Mouse (Mus musculus) kidney, adult 2 months (tissue): ENCODE measurements around the gene Tnrc6b. TPM values are rescaled to one million over a fixed set of nuclear protein-coding genes. Genes with fewer than 3 reads are reported as not detected.
A peak's percentile ranks its signal among the peaks of the same experiment; 100 is the strongest.

Source experiments
- DNase-seq: peaks from one replicate; pipeline ENCODE4 v3.0.0; 2021
- H3K27ac ChIP-seq: fragments of 200-500 bp; 2 replicates; pipeline ENCODE4 v1.5.1; 2012; ENCODE audit warnings: low read depth, low read length, control low read depth, inconsistent platforms; ENCODE audit not compliant: insufficient read depth
- H3K27me3 ChIP-seq: fragments of 200-500 bp; replicated peaks from 2 replicates; pipeline ENCODE4 v1.6.1; 2012; ENCODE audit warnings: mild to moderate bottlenecking, moderate library complexity, low read length, inconsistent platforms; ENCODE audit not compliant: control insufficient read depth, insufficient read depth
- H3K36me3 ChIP-seq: fragments of 200-500 bp; 2 replicates; pipeline ENCODE4 v1.6.1; 2012; ENCODE audit warnings: mild to moderate bottlenecking, moderate library complexity, low read length, inconsistent platforms; ENCODE audit not compliant: control insufficient read depth, insufficient read depth
- H3K4me1 ChIP-seq: fragments of 200-500 bp; 2 replicates; pipeline ENCODE4 v1.6.1; 2011; ENCODE audit warnings: low read length; ENCODE audit not compliant: control insufficient read depth, insufficient read depth
- H3K4me3 ChIP-seq: fragments of 200-500 bp; 2 replicates; pipeline ENCODE4 v1.5.1; 2011; ENCODE audit warnings: mild to moderate bottlenecking, low read depth, low read length, control low read depth; ENCODE audit not compliant: insufficient read depth
- CTCF ChIP-seq: fragments of 200-500 bp; conservative IDR thresholded peaks from 2 replicates; pipeline ENCODE4 v1.5.1; 2011; ENCODE audit warnings: low read depth, mild to moderate bottlenecking, control low read depth, low read length, moderate library complexity, mixed read lengths; ENCODE audit not compliant: insufficient read depth, insufficient read length
- POLR2A ChIP-seq: fragments of 200-500 bp; IDR thresholded peaks from one replicate; pipeline ENCODE4 v1.6.1; 2011; ENCODE audit warnings: low read depth, low read length, control low read depth
- WGBS: fragments of 180-500 bp; shearing (Covaris S2); methylation state at CpG from one replicate; pipeline ENCODE4 v1.1.7; 2018; 5-methylcytosine and 5-hydroxymethylcytosine counted together
- polyA plus RNA-seq: library from polyadenylated mRNA; depleted of rRNA; stranded (reverse); fragments of >200 nt; gene quantifications from 2 replicates; pipeline ENCODE4 v1.2.3, GENCODE M21; 2012

Gene Tnrc6b
- polyA plus RNA-seq, 1 experiment, result 12.1 TPM

DNA sequence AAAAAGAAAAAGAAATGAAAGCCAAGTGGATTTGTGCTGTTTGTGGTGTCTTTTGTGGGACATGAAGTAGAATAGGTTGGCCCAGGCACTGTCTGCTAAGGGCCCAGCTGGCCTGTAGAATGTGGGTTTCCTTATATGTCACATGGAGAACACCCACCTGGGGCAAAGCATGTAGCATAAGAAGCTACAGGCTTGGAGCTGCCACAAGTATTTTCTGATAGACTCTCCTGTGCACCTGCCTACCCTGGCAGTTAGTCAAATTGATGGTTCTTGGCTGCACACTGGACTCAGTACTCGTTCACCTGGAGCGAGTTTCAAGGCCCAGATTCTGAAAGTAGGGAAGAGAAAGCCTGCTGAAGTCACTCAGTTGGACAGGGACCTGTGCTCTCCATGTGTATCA lies 7.6 kb upstream of the Tnrc6b start:
- Histone ChIP-seq H3K27me3 (no peaks in the 10 kb centered on the region), H3K36me3 (no peaks in the 10 kb centered on the region), H3K4me3 (no peak overlapping the region), H3K4me1 (peaks cover 18% of the 10 kb centered on the region), H3K27ac (no peak overlapping the region)
- TF ChIP-seq POLR2A, result no peak
- TF ChIP-seq CTCF, result no peak
- WGBS, result 80% methylated on average over 2 of the region's 2 CpGs
- DNase-seq, result no peak

DNA sequence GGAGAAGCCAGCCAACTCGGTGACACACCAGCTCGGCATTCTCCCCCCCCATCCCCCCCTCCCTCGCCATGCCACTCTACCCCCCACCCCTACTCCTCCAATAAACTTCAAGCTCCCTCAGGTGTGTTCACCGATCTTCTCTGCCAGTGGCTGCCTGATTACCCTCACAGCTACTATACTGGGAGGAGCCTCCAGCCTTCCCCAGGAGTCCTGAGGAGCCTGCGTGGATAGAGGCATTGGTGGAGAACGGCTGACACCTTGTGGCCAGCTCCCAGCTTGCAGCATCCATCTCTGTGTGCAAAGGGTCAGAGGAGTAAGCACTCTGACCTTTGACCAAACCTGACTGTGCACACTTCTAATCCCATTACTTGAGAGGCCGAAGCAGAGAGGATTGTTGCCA lies 6.8 kb upstream of the Tnrc6b start:
- peak; percentile 93 for DNase-seq
- WGBS, result 7% methylated on average over 7 of the region's 7 CpGs
- no peak overlapping the region for H3K27ac ChIP-seq
- no peaks in the 10 kb centered on the region for H3K27me3 ChIP-seq
- H3K4me3 ChIP-seq, result no peak overlapping the region
- peaks cover 18% of the 10 kb centered on the region for H3K4me1 ChIP-seq
- TF ChIP-seq POLR2A (no peak), CTCF (peak; percentile 98)
- no peaks in the 10 kb centered on the region for H3K36me3 ChIP-seq

DNA sequence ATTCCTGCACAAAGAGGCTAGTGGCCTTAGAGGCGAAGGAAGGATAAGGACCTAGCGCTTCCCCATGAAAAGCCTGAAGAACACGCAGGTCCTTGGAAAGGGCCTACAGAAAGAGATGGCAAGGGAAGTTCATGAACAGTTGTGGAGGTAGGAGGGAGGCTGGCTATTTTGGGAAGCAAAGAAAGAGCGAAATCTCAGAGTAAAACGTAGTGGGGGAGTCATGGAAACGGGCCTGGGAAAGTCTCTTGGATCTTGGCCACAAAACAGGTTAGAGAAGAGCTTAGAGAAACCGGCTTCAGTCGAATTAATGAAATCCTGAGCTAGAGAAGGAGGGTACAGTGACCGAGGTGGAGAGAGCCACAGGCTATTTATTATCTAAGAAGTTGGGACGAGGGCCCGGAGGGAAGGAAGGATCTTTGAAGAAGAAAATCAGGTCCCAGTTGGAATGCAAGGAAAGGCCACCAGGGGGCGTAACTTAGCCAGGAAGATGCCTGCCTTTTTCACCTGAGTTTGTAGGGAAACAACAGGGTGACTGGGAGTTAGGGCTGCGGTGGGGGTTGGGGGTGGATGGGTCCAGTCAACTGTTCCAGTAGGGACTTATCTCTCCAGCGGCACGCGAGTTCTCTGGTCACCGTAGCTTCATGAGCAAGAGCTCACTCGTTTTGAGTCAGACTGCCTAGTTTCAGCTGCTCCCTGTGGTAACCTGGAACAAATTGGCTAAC lies 5.1 kb upstream of the Tnrc6b start:
- peak; percentile 91 for DNase-seq
- peak overlapping the region; percentile 39 for H3K4me3 ChIP-seq
- H3K27me3 ChIP-seq, result no peaks in the 10 kb centered on the region
- peak; percentile 92 for TF ChIP-seq CTCF
- TF ChIP-seq POLR2A, result no peak
- H3K4me1 ChIP-seq, result peaks cover 22% of the 10 kb centered on the region
- H3K36me3 ChIP-seq, result no peaks in the 10 kb centered on the region
- WGBS, result 24% methylated on average over 18 of the region's 18 CpGs
- H3K27ac ChIP-seq, result peak overlapping the region; percentile 19; the same call in 1 of the 2 replicates

DNA sequence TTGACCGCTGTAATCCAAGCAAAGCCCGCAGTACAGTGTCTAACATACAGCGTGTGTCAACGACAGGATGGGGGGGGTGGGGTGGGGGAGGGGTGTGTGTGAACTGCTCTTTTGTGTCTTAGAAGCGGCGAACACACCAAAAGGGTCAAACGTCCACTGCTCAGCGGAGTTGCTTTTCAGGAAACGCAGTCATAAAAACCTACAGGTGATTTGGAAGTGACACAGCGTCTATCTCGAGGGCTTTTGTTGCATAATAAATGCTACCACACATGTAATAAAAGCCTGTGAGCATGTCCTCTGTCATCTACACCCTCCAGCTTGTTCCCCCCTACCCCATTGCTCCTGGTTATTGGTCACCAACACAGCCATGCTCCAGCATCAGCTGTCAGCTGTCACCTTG lies 4.5 kb upstream of the Tnrc6b start:
- H3K4me1 ChIP-seq, result peaks cover 22% of the 10 kb centered on the region
- DNase-seq, result no peak
- H3K27me3 ChIP-seq, result no peaks in the 10 kb centered on the region
- TF ChIP-seq CTCF (no peak), POLR2A (no peak)
- no peak overlapping the region for H3K4me3 ChIP-seq
- WGBS, result 3% methylated on average over 11 of the region's 11 CpGs
- no peaks in the 10 kb centered on the region for H3K36me3 ChIP-seq
- H3K27ac ChIP-seq, result peak overlapping the region; percentile 24; the same call in 1 of the 2 replicates

DNA sequence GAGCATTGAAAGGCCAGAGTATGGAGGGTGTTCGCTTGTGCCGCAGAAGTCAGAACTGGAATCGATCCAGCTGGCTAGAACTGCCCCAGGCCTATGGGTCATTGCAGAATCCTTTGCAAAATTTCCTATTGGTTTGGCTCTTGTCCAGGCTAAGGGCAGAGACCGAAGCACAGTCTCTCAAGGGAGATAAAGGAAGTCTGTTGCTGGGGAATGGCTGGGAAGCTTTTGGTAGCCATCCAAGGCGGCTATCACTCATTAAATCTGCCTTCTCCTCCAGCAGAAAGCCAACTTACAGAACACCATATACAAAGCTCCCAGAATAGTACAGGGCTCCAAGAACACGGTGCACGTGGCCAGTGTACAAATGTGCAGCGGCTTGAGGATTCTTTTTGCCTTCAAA lies 4.0 kb upstream of the Tnrc6b start:
- H3K27ac ChIP-seq, result peak overlapping the region; percentile 24; the same call in 1 of the 2 replicates
- TF ChIP-seq CTCF, result no peak
- no peak for TF ChIP-seq POLR2A
- no peaks in the 10 kb centered on the region for H3K27me3 ChIP-seq
- WGBS, result 18% methylated on average over 8 of the region's 8 CpGs
- H3K4me1 ChIP-seq, result peaks cover 22% of the 10 kb centered on the region
- H3K4me3 ChIP-seq, result no peak overlapping the region
- H3K36me3 ChIP-seq, result no peaks in the 10 kb centered on the region
- peak; percentile 95 for DNase-seq

- H3K27me3 ChIP-seq, result no peaks in the 10 kb centered on the region
- TF ChIP-seq POLR2A (no peak), CTCF (peak; percentile 16; the same call in 1 of the 2 replicates)
- H3K4me1 ChIP-seq, result peaks cover 22% of the 10 kb centered on the region
- no peak overlapping the region for H3K4me3 ChIP-seq
- DNase-seq, result peak; percentile 67
- no peaks in the 10 kb centered on the region for H3K36me3 ChIP-seq
- H3K27ac ChIP-seq, result no peak overlapping the region; the same call in 1 of the 2 replicates
- 21% methylated on average over 6 of the region's 6 CpGs for WGBS
Observed at GRCm38 (mm10) chr15:80709593-80709992, 1.5 kb upstream of the Tnrc6b start.

- no peak for TF ChIP-seq CTCF
- no peak for TF ChIP-seq POLR2A
- peaks cover 22% of the 10 kb centered on the region for H3K4me1 ChIP-seq
- WGBS, result 16% methylated on average over 5 of the region's 5 CpGs
- H3K4me3 ChIP-seq, result no peak overlapping the region
- no peaks in the 10 kb centered on the region for H3K36me3 ChIP-seq
- H3K27me3 ChIP-seq, result no peaks in the 10 kb centered on the region
- no peak overlapping the region for H3K27ac ChIP-seq
- DNase-seq, result no peak
Observed at GRCm38 (mm10) chr15:80710257-80710607, 881 bp upstream of the Tnrc6b start.
